Mouse (Mus musculus) E14TG2a.4 (cell line): Measurements from ENCODE around the gene Sdccag8.

ENCODE experiments used
- CTCF ChIP-seq: conservative IDR thresholded peaks from 2 replicates; pipeline ENCODE4 v1.5.1; 2014; ENCODE audit warnings: low read length
- NANOG ChIP-seq: IDR thresholded peaks from 2 replicates; pipeline ENCODE4 v1.6.1; 2014; ENCODE audit warnings: borderline replicate concordance, low read length, mixed read lengths
- POU5F1 ChIP-seq: IDR thresholded peaks from 2 replicates; pipeline ENCODE4 v1.6.1; 2014; ENCODE audit warnings: low read length, borderline replicate concordance

- TF ChIP-seq CTCF, result no peak
- TF ChIP-seq NANOG, result no peak
- no peak for TF ChIP-seq POU5F1
Measured at GRCm38 (mm10) chr1:176943126-176943525, 128.7 kb downstream of the Sdccag8 start.
